Mouse (Mus musculus) CH12.LX (cell line): ENCODE data around the gene Kpnb1. TPM values are rescaled to one million over a fixed set of nuclear protein-coding genes. Genes with fewer than 3 reads are reported as not detected.

Experiments
- DNase-seq: peaks from one replicate; pipeline ENCODE4 v3.0.0-alpha.2; 2013; ENCODE audit errors: extremely low read depth
- H3K27ac ChIP-seq: 2 replicates; pipeline ENCODE4 v1.5.1; 2012; ENCODE audit warnings: low read depth, mild to moderate bottlenecking, control low read depth, moderate library complexity; ENCODE audit not compliant: insufficient read depth
- H3K27me3 ChIP-seq: replicated peaks from 2 replicates; pipeline ENCODE3; 2012; ENCODE audit warnings: inconsistent platforms
- H3K36me3 ChIP-seq, 2 experiments: replicated peaks in 1 of 2; 2 replicates each; pipeline versions ENCODE3 to v1.6.1; 2012; ENCODE audit warnings: inconsistent platforms in 1 of 2, low read length in 1 of 2, mild to moderate bottlenecking in 1 of 2, mixed read lengths in 1 of 2, moderate library complexity in 1 of 2; ENCODE audit not compliant: control insufficient read depth in 1 of 2, insufficient read depth in 1 of 2
- H3K4me1 ChIP-seq, 2 experiments: 2 replicates each; pipeline ENCODE4 v1.6.1; 2012; ENCODE audit warnings: inconsistent platforms in 1 of 2, moderate library complexity in 1 of 2; ENCODE audit not compliant: insufficient read depth in 2 of 2, control insufficient read depth in 1 of 2
- H3K4me2 ChIP-seq: 2 replicates; pipeline ENCODE4 v1.6.1; 2012; ENCODE audit warnings: low read depth, mild to moderate bottlenecking, control low read depth; ENCODE audit not compliant: poor library complexity, insufficient read depth, severe bottlenecking
- H3K4me3 ChIP-seq, 3 experiments: fragments of 150-350 bp in 1 of 3; sonication (generic) in 1 of 3; replicated peaks in 1 of 3; 2 replicates each; pipeline versions ENCODE3 to v1.5.1; 2011 to 2012; ENCODE audit warnings: low read depth in 2 of 3, low read length in 2 of 3, mild to moderate bottlenecking in 2 of 3, moderate library complexity in 2 of 3, control low read depth in 1 of 3, improper control_type of control experiment in 1 of 3, inconsistent platforms in 1 of 3, mixed read lengths in 1 of 3; ENCODE audit not compliant: poor library complexity in 1 of 3
- H3K79me2 ChIP-seq: replicated peaks from 2 replicates; pipeline ENCODE4 v1.6.1; 2012; ENCODE audit warnings: mild to moderate bottlenecking, moderate library complexity; ENCODE audit not compliant: control insufficient read depth, poor library complexity, insufficient read depth, severe bottlenecking; ENCODE audit errors: extremely low read depth
- H3K9ac ChIP-seq: 2 replicates; pipeline ENCODE4 v1.6.1; 2012; ENCODE audit warnings: low read depth, mild to moderate bottlenecking, control low read depth, moderate library complexity; ENCODE audit not compliant: insufficient read depth
- H3K9me3 ChIP-seq: replicated peaks from 2 replicates; pipeline ENCODE3; 2012; ENCODE audit warnings: low read length, inconsistent platforms, mixed read lengths
- BHLHE40 ChIP-seq: IDR thresholded peaks from 2 replicates; pipeline ENCODE4 v1.6.1; 2011; ENCODE audit warnings: mild to moderate bottlenecking, low read depth, low read length, improper control_type of control experiment
- CHD1 ChIP-seq: IDR thresholded peaks from 2 replicates; pipeline ENCODE4 v1.6.1; 2012; ENCODE audit warnings: low read depth, low read length, improper control_type of control experiment, inconsistent platforms
- CTCF ChIP-seq, 2 experiments: IDR thresholded peaks in 1 of 2; conservative IDR thresholded peaks in 1 of 2; 2 replicates each; pipeline ENCODE4 v1.5.1; 2011 to 2012; ENCODE audit warnings: low read depth in 2 of 2, low read length in 2 of 2, improper control_type of control experiment in 1 of 2, inconsistent platforms in 1 of 2, mild to moderate bottlenecking in 1 of 2, moderate library complexity in 1 of 2
- EP300 ChIP-seq: IDR thresholded peaks from 2 replicates; pipeline ENCODE4 v1.6.1; 2011; ENCODE audit warnings: low read length, improper control_type of control experiment
- ETS1 ChIP-seq: conservative IDR thresholded peaks from 2 replicates; pipeline ENCODE4 v1.6.1; 2012; ENCODE audit warnings: low read depth, mild to moderate bottlenecking, inconsistent platforms, low read length, improper control_type of control experiment, moderate library complexity
- IRF4 ChIP-seq: IDR thresholded peaks from 2 replicates; pipeline ENCODE4 v1.6.1; 2014; ENCODE audit warnings: low read depth, mild to moderate bottlenecking, inconsistent platforms, low read length, improper control_type of control experiment
- JUN ChIP-seq: IDR thresholded peaks from 2 replicates; pipeline ENCODE4 v1.6.1; 2011; ENCODE audit warnings: low read depth, mild to moderate bottlenecking, low read length, improper control_type of control experiment, moderate library complexity; ENCODE audit not compliant: insufficient read depth
- JUND ChIP-seq: conservative IDR thresholded peaks from 2 replicates; pipeline ENCODE4 v1.6.1; 2011; ENCODE audit warnings: low read depth, low read length, improper control_type of control experiment
- KAT2A ChIP-seq: IDR thresholded peaks from 2 replicates; pipeline ENCODE4 v1.6.1; 2012; ENCODE audit warnings: low read length, improper control_type of control experiment, inconsistent platforms; ENCODE audit not compliant: insufficient replicate concordance
- MAFK ChIP-seq: IDR thresholded peaks from 2 replicates; pipeline ENCODE4 v1.6.1; 2011; ENCODE audit warnings: low read length, improper control_type of control experiment; ENCODE audit not compliant: insufficient replicate concordance
- MAX ChIP-seq: IDR thresholded peaks from 2 replicates; pipeline ENCODE4 v1.6.1; 2011; ENCODE audit warnings: low read length, improper control_type of control experiment
- MAZ ChIP-seq: IDR thresholded peaks from 2 replicates; pipeline ENCODE4 v1.6.1; 2012; ENCODE audit warnings: low read depth, mild to moderate bottlenecking, inconsistent platforms, low read length, improper control_type of control experiment, moderate library complexity
- MEF2A ChIP-seq: IDR thresholded peaks from 2 replicates; pipeline ENCODE4 v1.6.1; 2014; ENCODE audit warnings: low read depth, mild to moderate bottlenecking, inconsistent platforms, low read length, improper control_type of control experiment, borderline replicate concordance
- MYC ChIP-seq: IDR thresholded peaks from 2 replicates; pipeline ENCODE4 v1.6.1; 2011; ENCODE audit warnings: low read depth, mild to moderate bottlenecking, improper control_type of control experiment, low read length
- NELFE ChIP-seq: IDR thresholded peaks from 2 replicates; pipeline ENCODE4 v1.6.1; 2011; ENCODE audit warnings: low read depth, low read length, improper control_type of control experiment
- POLR2A ChIP-seq: IDR thresholded peaks from 2 replicates; pipeline ENCODE4 v1.6.1; 2011; ENCODE audit warnings: low read depth, mild to moderate bottlenecking, improper control_type of control experiment, low read length
- POLR2AphosphoS2 ChIP-seq: IDR thresholded peaks from 2 replicates; pipeline ENCODE4 v1.6.1; 2011; ENCODE audit warnings: low read depth, low read length, improper control_type of control experiment
- RCOR1 ChIP-seq: conservative IDR thresholded peaks from 2 replicates; pipeline ENCODE4 v1.6.1; 2012; ENCODE audit warnings: low read depth, mild to moderate bottlenecking, inconsistent platforms, low read length, improper control_type of control experiment
- SMC3 ChIP-seq: IDR thresholded peaks from 2 replicates; pipeline ENCODE4 v1.6.1; 2011; ENCODE audit warnings: low read depth, low read length, improper control_type of control experiment
- TBP ChIP-seq: conservative IDR thresholded peaks from 2 replicates; pipeline ENCODE4 v1.6.1; 2011; ENCODE audit warnings: low read depth, low read length, improper control_type of control experiment
- TCF12 ChIP-seq: IDR thresholded peaks from 2 replicates; pipeline ENCODE4 v1.6.1; 2014; ENCODE audit warnings: low read depth, mild to moderate bottlenecking, inconsistent platforms, low read length, improper control_type of control experiment
- UBTF ChIP-seq: IDR thresholded peaks from 2 replicates; pipeline ENCODE4 v1.6.1; 2012; ENCODE audit warnings: low read depth, mild to moderate bottlenecking, inconsistent platforms, low read length, improper control_type of control experiment, moderate library complexity
- dilution Hi-C: fragments of 300-500 bp; cut with MboI; formaldehyde crosslinking; loops from 2 replicates; pipeline ENCODE4 v1.14.3; 2020; ENCODE audit warnings: low sequenced_read_pairs; ENCODE audit not compliant: extremely low pct_unique_long_range_greater_than_20kb, extremely low pct_ligation_motif_present
- in situ Hi-C: fragments of 300-500 bp; cut with MboI; formaldehyde crosslinking; loops from 3 replicates; pipeline ENCODE4 v1.14.3; 2019; ENCODE audit warnings: low sequenced_read_pairs, low pct_ligation_motif_present, low pct_unique_long_range_greater_than_20kb, mixed read lengths
- polyA plus RNA-seq: library from polyadenylated mRNA; unstranded; fragments of >175 nt; gene quantifications from 2 replicates; pipeline ENCODE4 v1.2.1, GENCODE M21; 2012; ENCODE audit warnings: low read depth; ENCODE audit not compliant: insufficient read length
- total RNA-seq, 2 experiments: library from RNA; depleted of rRNA; stranded (reverse); fragments of 300-350 nt in 1 of 2; fragments of >200 nt in 1 of 2; gene quantifications; 2 replicates each; pipeline ENCODE4 v1.2.3; 2012 to 2014

The Kpnb1 gene
- total and polyA plus RNA-seq, 3 experiments = 194 to 411 (median 234) TPM

GRCm38 (mm10) chr11:97131683-97132082 is 56.0 kb downstream of the Kpnb1 start (continued):
- TF ChIP-seq SMC3 = peak; percentile 8
- TF ChIP-seq, all 38 proteins: peak for 18

- H3K4me3 ChIP-seq = peak overlapping the region in 1 of 3 experiments; percentile 37
- no peak overlapping the region for H3K27ac ChIP-seq
- in situ Hi-C loops = no loop called here
- H3K9me3 ChIP-seq = no peaks in the 10 kb centered on the region
- dilution Hi-C loops = no loop called here
- H3K4me2 ChIP-seq = no peak overlapping the region
- H3K36me3 ChIP-seq = no peaks in the 10 kb centered on the region
- no peak for TF ChIP-seq TBP
- TF ChIP-seq TCF12 = peak; percentile 16; the same call in 1 of the 2 replicates
- TF ChIP-seq BHLHE40 = peak; percentile 78
- 0 out of 2 replicates have a peak, but pooled peaks have one; percentile 69 for TF ChIP-seq MYC
- TF ChIP-seq MAX = peak; percentile 71
- TF ChIP-seq ETS1 = 0 out of 2 replicates have a peak, but pooled peaks have one; percentile 19
- TF ChIP-seq UBTF = no peak
- TF ChIP-seq CTCF (conservative IDR thresholded peaks at IDR 0.05 in 1 of 2, IDR thresholded peaks at IDR 0.05 in 1 of 2; ENCODE audit: low read depth in 2 of 2, low read length in 2 of 2) = no peak
- H3K79me2 ChIP-seq = no peaks in the 10 kb centered on the region
- H3K4me1 ChIP-seq = peaks cover 57 to 95% of the 10 kb centered on the region in 2 experiments
- no peak overlapping the region for H3K9ac ChIP-seq
- no peak for DNase-seq
- H3K27me3 ChIP-seq = no peaks in the 10 kb centered on the region
Measured at GRCm38 (mm10) chr11:97130318-97130717, 57.4 kb downstream of the Kpnb1 start.

- Histone ChIP-seq H3K4me2 (peak overlapping the region; percentile 88), H3K4me1 (peaks cover 65 to 95% of the 10 kb centered on the region in 2 experiments), H3K9ac (peak overlapping the region; percentile 24), H3K27me3 (no peaks in the 10 kb centered on the region), H3K27ac (peak overlapping the region; percentile 77), H3K9me3 (no peaks in the 10 kb centered on the region), H3K79me2 (no peaks in the 10 kb centered on the region), H3K4me3 (no peak overlapping the region), H3K36me3 (no peaks in the 10 kb centered on the region)
- peak; percentile 79 for DNase-seq
- in situ Hi-C loops = no loop called here
- dilution Hi-C loops = no loop called here
- TF ChIP-seq TCF12 (peak; percentile 69), MAZ (no peak; the same call in 1 of the 2 replicates), JUN (peak; percentile 76), JUND (peak; percentile 84), NELFE (no peak), MAFK (peak; percentile 69), POLR2A (peak; percentile 25; the same call in 1 of the 2 replicates), CHD1 (no peak), EP300 (peak; percentile 93), KAT2A (0 out of 2 replicates have a peak, but pooled peaks have one; percentile 55), MYC (no peak), ETS1 (peak; percentile 52; the same call in 1 of the 2 replicates), UBTF (0 out of 2 replicates have a peak, but pooled peaks have one; percentile 33), RCOR1 (peak; percentile 88), POLR2AphosphoS2 (no peak), MEF2A (peak; percentile 75), IRF4 (peak; percentile 90), SMC3 (0 out of 2 replicates have a peak, but pooled peaks have one; percentile 1), MAX (no peak), BHLHE40 (peak; percentile 50; the same call in 1 of the 2 replicates)
Measured at GRCm38 (mm10) chr11:97128956-97129355, 58.7 kb downstream of the Kpnb1 start.
